Mouse (Mus musculus) ES-E14 (cell line): ENCODE measurements around the gene 9030025P20Rik.
"Not testable (repeated sequence)": the region's sequence is repeated elsewhere in the genome, so short reads cannot be mapped to it uniquely, and the experiment has no call there.

ENCODE experiments used
- CHD2 ChIP-seq: IDR thresholded peaks from 2 replicates; pipeline ENCODE4 v1.6.1; 2014; ENCODE audit warnings: mild to moderate bottlenecking, low read depth, low read length, inconsistent platforms
- HCFC1 ChIP-seq: IDR thresholded peaks from 2 replicates; pipeline ENCODE4 v1.6.1; 2012; ENCODE audit warnings: low read length, inconsistent platforms, borderline replicate concordance; ENCODE audit not compliant: insufficient read depth
- MAFK ChIP-seq: IDR thresholded peaks from 2 replicates; pipeline ENCODE4 v1.6.1; 2014; ENCODE audit warnings: mild to moderate bottlenecking, low read depth, low read length, inconsistent platforms; ENCODE audit not compliant: insufficient read depth
- ZC3H11A ChIP-seq: IDR thresholded peaks from 2 replicates; pipeline ENCODE4 v1.6.1; 2012; ENCODE audit warnings: low read depth, mild to moderate bottlenecking, inconsistent platforms, low read length, borderline replicate concordance
- ZNF384 ChIP-seq: IDR thresholded peaks from 2 replicates; pipeline ENCODE4 v1.6.1; 2012; ENCODE audit warnings: low read depth, low read length, inconsistent platforms

- not testable (repeated sequence) for TF ChIP-seq ZNF384, HCFC1, ZC3H11A, MAFK, CHD2
Measured at GRCm38 (mm10) chr17:14942181-14942580, 36.1 kb upstream of the 9030025P20Rik start.
